Mouse (Mus musculus) right cerebral cortex, adult 18-20 months (tissue): ENCODE data around the gene Exoc8.

Experiments used
- DNase-seq: peaks from one replicate; pipeline ENCODE4 v3.0.0; 2022; ENCODE audit warnings: mixed read lengths

The Exoc8 gene

DNA sequence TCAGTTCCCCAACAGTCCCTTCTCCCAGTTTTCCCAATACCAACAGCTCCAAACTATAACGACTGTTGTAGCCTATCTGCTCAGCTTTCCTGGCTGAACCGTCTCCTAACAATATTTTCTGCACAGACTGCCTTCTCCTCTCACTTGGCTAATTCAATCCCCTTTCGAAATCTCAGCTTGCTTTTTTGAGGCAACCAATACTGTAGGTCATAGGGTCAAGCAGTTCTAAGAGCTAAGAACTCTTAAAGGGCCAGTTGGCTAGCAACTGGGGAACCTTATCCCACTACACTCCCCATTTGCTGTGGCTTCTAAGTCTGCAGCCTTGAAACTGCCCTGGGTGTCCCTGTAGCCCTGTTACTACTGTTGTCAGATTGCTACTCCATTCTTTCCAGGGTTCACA, 52.4 kb downstream of the Exoc8 start:
- DNase-seq, result no peak
